Mouse (Mus musculus): ENCODE results near the gene Tcap. TPM values are rescaled to one million over a fixed set of nuclear protein-coding genes. Genes with fewer than 3 reads are reported as not detected.

The Tcap gene
- 0.26 and 1.4 TPM in 2 replicates for polyA plus RNA-seq (2012; rRNA removed; ENCODE audit: low replicate concordance)

GRCm38 (mm10) chr11:98383261-98384030 lies at the start of gene Tcap:
Gene Tcap (plus strand): TSS chr11:98383811.

GRCm38 (mm10) chr11:98348083-98348961 lies 35.3 kb upstream of the Tcap start, which contains the start of gene Ppp1r1b:
Gene Ppp1r1b (plus strand): TSS chr11:98348404.

GRCm38 (mm10) chr11:98358161-98359083 lies 25.2 kb upstream of the Tcap start, which contains the start of gene Stard3:
Gene Stard3 (plus strand): TSS chr11:98358368.

GRCm38 (mm10) chr11:98385638-98386585 lies 2.3 kb downstream of the Tcap start, which contains the start of gene Pnmt:
Gene Pnmt (plus strand): TSS chr11:98386450.

GRCm38 (mm10) chr11:98400161-98400726 lies 16.6 kb downstream of the Tcap start, which contains the start of gene Pgap3:
Gene Pgap3 (minus strand): TSS chr11:98400490.

GRCm38 (mm10) chr11:98412273-98412796 lies 28.7 kb downstream of the Tcap start, which contains the start of gene Erbb2:
Gene Erbb2 (plus strand): TSS chr11:98412470.

Other genes with a start within 250 kb of the Tcap start
- 25.0 and 26.4 TPM in 2 replicates for gene Fbxl20, start 233.4 kb upstream of the Tcap start, polyA plus RNA-seq (2012; rRNA removed; ENCODE audit: low replicate concordance)
- 14.6 and 19.2 TPM in 2 replicates for gene Med1, start 190.5 kb upstream of the Tcap start, polyA plus RNA-seq (2012; rRNA removed; ENCODE audit: low replicate concordance)
- 12.8 and 19.3 TPM in 2 replicates for gene Cdk12, start 180.8 kb upstream of the Tcap start, polyA plus RNA-seq (2012; rRNA removed; ENCODE audit: low replicate concordance)
- not detected in 2 replicates for gene Neurod2, start 54.2 kb upstream of the Tcap start, polyA plus RNA-seq (2012; rRNA removed; ENCODE audit: low replicate concordance)
- gene Ppp1r1b, start 35.4 kb upstream of the Tcap start, polyA plus RNA-seq (2012; rRNA removed; ENCODE audit: low replicate concordance): 0.16 and 2.8 TPM in 2 replicates
- gene Stard3, start 25.4 kb upstream of the Tcap start, polyA plus RNA-seq (2012; rRNA removed; ENCODE audit: low replicate concordance): 59.8 and 72.5 TPM in 2 replicates
- gene Pnmt, start 2.6 kb downstream of the Tcap start, polyA plus RNA-seq (2012; rRNA removed; ENCODE audit: low replicate concordance): not detected in 2 replicates
- 8.2 and 20.1 TPM in 2 replicates for gene Pgap3, start 16.7 kb downstream of the Tcap start, polyA plus RNA-seq (2012; rRNA removed; ENCODE audit: low replicate concordance)
- gene Erbb2, start 28.7 kb downstream of the Tcap start, polyA plus RNA-seq (2012; rRNA removed; ENCODE audit: low replicate concordance): 9.8 and 37.8 TPM in 2 replicates
- 76.2 and 117 TPM in 2 replicates for gene Mien1, start 55.2 kb downstream of the Tcap start, polyA plus RNA-seq (2012; rRNA removed; ENCODE audit: low replicate concordance)
- 5.4 and 31.8 TPM in 2 replicates for gene Grb7, start 62.6 kb downstream of the Tcap start, polyA plus RNA-seq (2012; rRNA removed; ENCODE audit: low replicate concordance)
- 1.0 and 9.3 TPM in 2 replicates for gene Ikzf3, start 162.2 kb downstream of the Tcap start, polyA plus RNA-seq (2012; rRNA removed; ENCODE audit: low replicate concordance)
- 0.33 and 0.44 TPM in 2 replicates for gene Zpbp2, start 167.3 kb downstream of the Tcap start, polyA plus RNA-seq (2012; rRNA removed; ENCODE audit: low replicate concordance)
- gene Ormdl3, start 203.6 kb downstream of the Tcap start, polyA plus RNA-seq (2012; rRNA removed; ENCODE audit: low replicate concordance): 176 and 317 TPM in 2 replicates
- gene Lrrc3c, start 214.5 kb downstream of the Tcap start, polyA plus RNA-seq (2012; rRNA removed; ENCODE audit: low replicate concordance): not detected in 2 replicates
- gene Gm12355, start 241.8 kb downstream of the Tcap start, polyA plus RNA-seq (2012; rRNA removed; ENCODE audit: low replicate concordance): not detected in 2 replicates
- gene Gsdma3, start 242.5 kb downstream of the Tcap start, polyA plus RNA-seq (2012; rRNA removed; ENCODE audit: low replicate concordance): not detected in 2 replicates

Data from subcutaneous adipose tissue, adult 2 months (tissue).